Mouse (Mus musculus) v-Abl transformed pro-B cells (cell line): Measurements from ENCODE around the gene Strn.
"Not testable (repeated sequence)": the region's sequence is repeated elsewhere in the genome, so short reads cannot be mapped to it uniquely, and the experiment has no call there.

ENCODE experiments used
- in situ Hi-C, 2 experiments: fragments of 400-800 bp; cut with MboI; formaldehyde crosslinking; loops; one replicate each; pipeline ENCODE4 v1.15.1; 2025; ENCODE audit not compliant: unreplicated experiment in 2 of 2

The Strn gene

GRCm38 (mm10) chr17:78721690-78722089, 15.3 kb downstream of the Strn start:
- in situ Hi-C loops, result no loop called here

DNA sequence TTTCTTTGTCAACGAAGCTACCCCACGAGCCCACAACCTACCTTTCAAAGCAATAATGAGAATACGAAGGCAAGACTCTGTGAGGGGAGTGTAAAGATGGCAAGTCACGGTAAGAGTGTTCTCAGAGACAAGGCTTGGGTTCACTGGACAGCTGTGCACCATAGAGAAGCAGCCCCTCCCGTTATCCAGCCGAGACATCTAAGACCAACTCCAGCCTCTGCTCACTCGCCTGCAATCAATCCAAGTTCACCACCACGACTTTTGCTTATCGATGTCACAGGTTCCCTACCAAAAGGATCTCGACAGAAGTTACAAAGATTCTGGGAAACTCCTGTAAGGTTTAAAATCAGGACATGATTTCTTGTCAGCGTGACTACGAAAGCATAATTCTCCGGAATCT, 17.9 kb downstream of the Strn start:
- in situ Hi-C loops, result no loop called here

- in situ Hi-C loops, result no loop called here
Observed at GRCm38 (mm10) chr17:78710258-78710657, 26.7 kb downstream of the Strn start.

DNA sequence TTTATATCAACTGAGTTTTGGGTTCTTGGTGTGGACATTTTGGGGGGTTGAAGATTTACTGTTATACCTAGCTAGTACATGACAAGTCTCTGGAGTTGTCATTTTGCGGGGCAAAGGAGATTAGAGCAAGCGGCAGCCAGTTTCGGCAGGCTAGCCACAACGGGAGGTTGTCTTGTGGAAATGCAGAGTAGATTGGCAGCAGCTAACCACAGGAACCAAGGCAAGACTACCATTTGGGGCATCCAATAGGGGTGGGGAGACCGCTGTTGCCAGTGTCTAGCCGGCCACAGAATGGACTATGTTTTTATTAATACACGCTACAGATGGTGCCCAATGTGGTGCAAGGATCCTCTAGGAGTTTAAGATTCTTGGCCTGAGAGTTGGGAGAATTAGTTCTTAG, 28.6 kb downstream of the Strn start:
- in situ Hi-C loops, result no loop called here

GRCm38 (mm10) chr17:78702988-78703387, 34.0 kb downstream of the Strn start:
- in situ Hi-C loops, result no loop called here

DNA sequence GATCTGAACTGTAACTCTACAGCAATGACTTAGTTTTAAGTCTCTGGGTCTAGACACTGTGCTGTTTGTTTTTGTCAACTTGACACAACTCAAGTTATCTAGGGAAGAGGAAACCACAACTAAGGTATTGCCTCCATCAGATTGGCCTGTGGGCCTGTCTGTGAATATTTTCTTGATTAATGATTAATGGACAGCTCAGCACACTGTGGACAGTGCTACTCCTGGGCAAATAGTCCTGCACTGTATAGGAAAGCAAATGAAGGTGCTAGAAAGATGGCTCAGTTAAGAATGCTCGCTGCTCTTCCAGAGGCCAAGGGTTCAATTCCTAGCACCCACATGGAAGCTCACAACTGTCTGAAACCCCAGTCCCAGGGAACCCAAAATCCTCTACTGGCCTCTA, 38.0 kb downstream of the Strn start:
- in situ Hi-C loops, result no loop called here

- in situ Hi-C loops, result no loop called here
Observed at GRCm38 (mm10) chr17:78697462-78697861, 39.5 kb downstream of the Strn start.

DNA sequence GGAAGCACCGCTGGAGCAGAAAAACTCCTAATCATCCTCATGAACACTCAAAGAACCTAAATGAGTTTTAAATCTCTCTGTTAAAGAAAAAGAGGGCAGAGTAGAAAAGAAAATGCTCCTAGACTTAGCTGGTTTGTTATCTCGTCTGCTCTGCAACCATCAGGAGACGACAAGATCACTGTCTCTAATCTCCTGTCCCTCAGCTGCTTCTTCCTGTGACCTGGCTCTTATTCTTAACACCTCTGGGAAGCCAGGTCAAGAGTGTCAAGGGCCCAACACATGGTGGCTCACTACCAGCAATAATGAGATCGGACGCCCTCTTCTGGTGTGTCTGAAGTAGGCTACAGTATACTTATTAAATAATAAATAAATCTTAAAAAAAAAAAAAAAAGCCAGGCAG, 40.1 kb downstream of the Strn start:
- in situ Hi-C loops, result no loop called here

- in situ Hi-C loops, result not testable (repeated sequence)
Observed at GRCm38 (mm10) chr17:78689231-78689630, 47.8 kb downstream of the Strn start.

DNA sequence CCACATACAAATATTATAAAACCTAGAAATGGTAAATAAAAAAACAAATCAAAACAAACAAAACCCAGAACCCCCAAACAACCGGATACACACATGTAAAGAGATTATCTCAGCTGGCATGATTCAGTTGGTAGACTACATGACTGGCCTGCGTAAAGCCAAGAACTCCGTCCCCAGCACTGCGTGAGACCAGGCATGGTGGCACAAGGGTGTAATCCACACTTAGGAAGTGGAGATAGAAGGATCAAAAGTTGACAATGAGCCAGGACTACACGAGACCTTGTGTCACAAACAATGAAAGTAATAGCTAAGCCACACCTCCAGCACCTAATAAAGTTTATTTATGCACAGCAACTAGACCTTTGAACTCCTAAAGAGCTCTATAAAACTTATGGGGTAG, 49.0 kb downstream of the Strn start:
- in situ Hi-C loops, result no loop called here

- in situ Hi-C loops, result no loop called here
Observed at GRCm38 (mm10) chr17:78685004-78685403, 52.0 kb downstream of the Strn start.

- in situ Hi-C loops, result no loop called here
Observed at GRCm38 (mm10) chr17:78682351-78682750, 54.6 kb downstream of the Strn start.

DNA sequence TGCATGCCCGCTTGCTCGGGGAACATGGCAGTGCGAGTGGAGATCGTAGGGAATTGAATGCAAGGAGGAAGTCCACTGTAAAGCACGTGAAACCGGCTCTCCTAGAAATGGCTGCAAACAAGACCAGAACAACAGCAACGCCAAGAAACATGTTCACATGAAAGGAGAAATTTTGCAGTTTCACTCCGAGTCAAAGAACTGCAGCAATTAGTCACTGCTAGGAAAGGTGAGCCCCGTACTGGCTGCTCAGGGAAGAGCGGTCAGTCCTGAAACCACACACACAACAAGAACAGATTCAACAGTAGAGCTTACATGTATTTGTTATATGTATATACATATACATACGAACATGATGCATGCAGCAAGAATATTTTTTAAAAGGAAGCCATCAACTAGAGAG, 57.5 kb downstream of the Strn start:
- in situ Hi-C loops, result no loop called here

GRCm38 (mm10) chr17:78676813-78677212, 60.2 kb downstream of the Strn start:
- in situ Hi-C loops, result no loop called here

GRCm38 (mm10) chr17:78664962-78665545, 71.9 kb downstream of the Strn start:
- in situ Hi-C loops, result no loop called here

DNA sequence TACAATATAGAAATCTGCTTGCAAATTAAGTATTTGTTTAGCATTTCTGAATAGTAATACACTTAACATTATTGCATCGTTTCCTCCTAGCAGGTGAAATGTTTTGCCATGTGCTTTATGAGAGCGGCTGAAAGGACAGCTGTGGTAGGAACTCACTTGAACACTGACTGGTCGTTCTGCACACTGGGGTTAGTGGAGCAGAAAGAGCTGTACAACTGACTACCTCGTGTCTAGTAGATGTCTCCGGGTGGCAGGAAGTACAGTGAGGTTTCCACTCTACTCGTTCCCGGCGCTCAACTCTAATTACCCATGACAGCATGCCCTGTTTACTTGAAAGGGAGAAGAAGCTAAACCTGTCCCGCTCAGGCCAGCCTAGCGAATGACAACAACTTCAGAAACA, 82.2 kb downstream of the Strn start:
- in situ Hi-C loops, result no loop called here

- in situ Hi-C loops, result no loop called here
Observed at GRCm38 (mm10) chr17:78643853-78644475, 93.0 kb downstream of the Strn start.

GRCm38 (mm10) chr17:78642259-78642658, 94.7 kb downstream of the Strn start:
- in situ Hi-C loops, result no loop called here

GRCm38 (mm10) chr17:78640387-78640786, 96.6 kb downstream of the Strn start:
- in situ Hi-C loops, result no loop called here

- in situ Hi-C loops, result no loop called here
Observed at GRCm38 (mm10) chr17:78639099-78639498, 97.9 kb downstream of the Strn start.

- in situ Hi-C loops, result no loop called here
Observed at GRCm38 (mm10) chr17:78637140-78637539, 99.9 kb downstream of the Strn start.

GRCm38 (mm10) chr17:78635616-78636015, 101.4 kb downstream of the Strn start:
- in situ Hi-C loops, result no loop called here

DNA sequence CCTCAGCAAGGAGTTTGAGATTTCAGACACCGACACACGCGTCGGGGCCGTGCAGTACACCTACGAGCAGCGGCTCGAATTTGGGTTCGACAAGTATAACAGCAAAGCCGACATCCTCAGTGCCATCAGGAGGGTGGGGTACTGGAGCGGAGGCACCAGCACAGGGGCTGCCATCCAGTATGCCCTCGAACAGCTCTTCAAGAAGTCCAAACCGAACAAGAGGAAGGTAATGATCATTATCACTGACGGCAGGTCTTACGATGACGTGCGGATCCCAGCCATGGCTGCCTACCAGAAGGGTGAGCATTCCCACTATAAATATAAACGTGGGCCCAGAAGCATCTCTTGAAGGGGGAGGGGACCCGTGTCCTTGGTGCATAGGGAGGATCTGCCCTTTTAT, 112.1 kb downstream of the Strn start:
- in situ Hi-C loops, result loop anchor here in 1 of 2 experiments (25.0 kb wide), 1 partner anchor 1212 kb away; no protein-coding TSS in a partner anchor
